Mouse (Mus musculus): ENCODE results near the gene Setd1b.
A peak's percentile ranks its signal among the peaks of the same experiment; 100 is the strongest.

Setd1b gene

GRCm38 (mm10) chr5:123142161-123143157, at the start of gene Setd1b:
Gene Setd1b, plus strand, starts transcription at chr5:123142193.
- peak; percentile 56 for DNase-seq (ENCODE audit: inconsistent ontology term)

- DNase-seq (ENCODE audit: inconsistent ontology term) = no peak
Measured at GRCm38 (mm10) chr5:123093077-123093633, 48.8 kb upstream of the Setd1b start.

- peak; percentile 51 for DNase-seq (ENCODE audit: inconsistent ontology term)
Measured at GRCm38 (mm10) chr5:123094238-123094991, 47.6 kb upstream of the Setd1b start.

GRCm38 (mm10) chr5:123096299-123096698, 45.7 kb upstream of the Setd1b start:
- no peak for DNase-seq (ENCODE audit: inconsistent ontology term)

GRCm38 (mm10) chr5:123098487-123098886, 43.5 kb upstream of the Setd1b start:
- DNase-seq (ENCODE audit: inconsistent ontology term) = no peak

- DNase-seq (ENCODE audit: inconsistent ontology term) = no peak
Measured at GRCm38 (mm10) chr5:123102376-123102775, 39.6 kb upstream of the Setd1b start.

- no peak for DNase-seq (ENCODE audit: inconsistent ontology term)
Measured at GRCm38 (mm10) chr5:123103556-123103955, 38.4 kb upstream of the Setd1b start.

GRCm38 (mm10) chr5:123104769-123105168, 37.2 kb upstream of the Setd1b start:
- DNase-seq (ENCODE audit: inconsistent ontology term) = no peak

GRCm38 (mm10) chr5:123109452-123110203, 32.4 kb upstream of the Setd1b start:
- DNase-seq (ENCODE audit: inconsistent ontology term) = peak; percentile 67

GRCm38 (mm10) chr5:123110296-123110721, 31.7 kb upstream of the Setd1b start:
- no peak for DNase-seq (ENCODE audit: inconsistent ontology term)

GRCm38 (mm10) chr5:123114109-123114508, 27.9 kb upstream of the Setd1b start:
- DNase-seq (ENCODE audit: inconsistent ontology term) = no peak

- DNase-seq (ENCODE audit: inconsistent ontology term) = no peak
Measured at GRCm38 (mm10) chr5:123114924-123115323, 27.1 kb upstream of the Setd1b start.

GRCm38 (mm10) chr5:123116080-123116479, 25.9 kb upstream of the Setd1b start:
- DNase-seq (ENCODE audit: inconsistent ontology term) = no peak

- DNase-seq (ENCODE audit: inconsistent ontology term) = peak; percentile 70
Measured at GRCm38 (mm10) chr5:123117257-123117656, 24.7 kb upstream of the Setd1b start.

GRCm38 (mm10) chr5:123117773-123118172, 24.2 kb upstream of the Setd1b start:
- no peak for DNase-seq (ENCODE audit: inconsistent ontology term)

GRCm38 (mm10) chr5:123118826-123119225, 23.2 kb upstream of the Setd1b start:
- no peak for DNase-seq (ENCODE audit: inconsistent ontology term)

- DNase-seq (ENCODE audit: inconsistent ontology term) = peak; percentile 20
Measured at GRCm38 (mm10) chr5:123120624-123121215, 21.3 kb upstream of the Setd1b start.

- DNase-seq (ENCODE audit: inconsistent ontology term) = no peak
Measured at GRCm38 (mm10) chr5:123122181-123122580, 19.8 kb upstream of the Setd1b start.

- DNase-seq (ENCODE audit: inconsistent ontology term) = no peak
Measured at GRCm38 (mm10) chr5:123125105-123125504, 16.9 kb upstream of the Setd1b start.

- no peak for DNase-seq (ENCODE audit: inconsistent ontology term)
Measured at GRCm38 (mm10) chr5:123125638-123126406, 16.2 kb upstream of the Setd1b start.
